Mouse (Mus musculus): ENCODE data around the gene Ceacam19.

The Ceacam19 gene

DNA sequence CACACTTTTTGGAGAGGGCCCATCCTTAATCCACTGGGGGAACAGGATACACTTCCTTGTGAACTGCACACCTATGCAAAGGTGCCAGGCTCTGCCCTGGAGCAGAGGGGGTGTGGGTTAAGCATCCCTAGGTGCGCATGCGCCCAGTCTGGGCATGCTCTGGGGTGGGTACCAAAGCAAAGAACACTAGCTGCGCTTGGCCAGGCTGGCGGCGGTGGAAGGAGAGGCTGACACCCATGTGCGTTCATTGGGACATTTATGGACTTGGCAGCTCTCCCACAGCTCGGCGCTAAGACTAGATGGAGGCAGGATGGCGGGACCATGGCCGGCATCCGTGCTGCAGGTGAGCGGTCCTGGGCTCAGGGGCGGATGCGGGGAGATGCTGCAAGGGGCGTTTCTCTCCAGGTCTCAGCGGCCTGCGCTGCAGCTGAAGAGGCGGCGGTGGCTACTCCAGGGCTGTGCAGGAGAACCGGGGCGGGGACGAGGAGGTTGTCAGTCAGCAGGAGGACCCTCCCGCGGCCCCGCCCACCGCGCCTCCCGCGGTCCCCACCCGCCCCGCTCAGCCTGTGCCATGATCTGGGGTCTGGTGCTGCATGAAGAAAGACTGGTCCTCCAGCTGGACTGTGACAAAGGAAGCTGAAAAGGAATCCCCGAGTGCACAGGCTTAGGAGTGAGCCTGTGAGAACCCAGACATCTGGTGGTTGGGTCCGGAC is 35.8 kb downstream of the Ceacam19 start, which contains the start of gene Gm19345:
Gene Gm19345, plus strand, starts transcription at position 146 of the 713 bp plus-strand sequence.
- in situ Hi-C loops (cut with MboI; ENCODE audit: low pct_unique_long_range_greater_than_20kb in 1 of 2, low sequenced_read_pairs in 2 of 2, unreplicated experiment in 1 of 2) = no loop called here

DNA sequence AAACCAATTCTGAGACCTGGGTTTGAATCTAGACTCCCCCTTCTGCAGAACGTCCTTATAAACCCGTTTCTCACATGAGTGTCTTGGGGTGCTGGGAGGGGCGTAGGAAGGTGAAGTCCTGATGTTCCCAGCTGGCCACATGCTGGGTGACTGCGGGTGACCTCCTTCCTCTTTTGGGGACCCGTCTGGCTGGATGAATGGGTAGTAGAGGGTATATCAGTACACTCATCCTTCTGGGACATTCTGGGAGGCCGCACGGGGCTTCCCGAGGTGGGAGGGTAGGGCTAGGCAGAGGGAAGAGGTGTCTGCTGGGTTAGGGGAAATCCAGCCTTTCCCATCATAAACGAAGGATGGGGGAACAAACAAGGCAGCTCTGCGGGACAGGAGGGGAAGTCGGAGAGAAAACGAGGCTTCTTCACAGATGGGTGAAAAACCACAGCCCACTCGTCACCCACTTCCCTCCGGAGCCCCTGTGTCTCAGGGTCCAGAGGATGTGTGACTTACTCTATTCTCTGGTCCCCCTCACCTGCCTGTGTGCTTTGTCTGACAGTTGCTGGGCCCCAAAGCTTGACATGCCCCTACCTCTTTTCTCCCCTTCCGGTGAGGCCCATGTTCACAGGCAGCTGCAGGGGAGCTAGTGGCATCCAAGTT is 43.1 kb downstream of the Ceacam19 start:
- in situ Hi-C loops (cut with MboI; ENCODE audit: low pct_unique_long_range_greater_than_20kb in 1 of 2, low sequenced_read_pairs in 2 of 2, unreplicated experiment in 1 of 2) = loop anchor here (5.0 kb wide), 2 partner anchors 37 to 42 kb away; no protein-coding TSS in a partner anchor

GRCm38 (mm10) chr7:19843561-19843960 is 44.2 kb downstream of the Ceacam19 start:
- in situ Hi-C loops (cut with MboI; ENCODE audit: low pct_unique_long_range_greater_than_20kb in 1 of 2, low sequenced_read_pairs in 2 of 2, unreplicated experiment in 1 of 2) = loop anchor here (5.0 kb wide), 2 partner anchors 36 to 41 kb away; no protein-coding TSS in a partner anchor

DNA sequence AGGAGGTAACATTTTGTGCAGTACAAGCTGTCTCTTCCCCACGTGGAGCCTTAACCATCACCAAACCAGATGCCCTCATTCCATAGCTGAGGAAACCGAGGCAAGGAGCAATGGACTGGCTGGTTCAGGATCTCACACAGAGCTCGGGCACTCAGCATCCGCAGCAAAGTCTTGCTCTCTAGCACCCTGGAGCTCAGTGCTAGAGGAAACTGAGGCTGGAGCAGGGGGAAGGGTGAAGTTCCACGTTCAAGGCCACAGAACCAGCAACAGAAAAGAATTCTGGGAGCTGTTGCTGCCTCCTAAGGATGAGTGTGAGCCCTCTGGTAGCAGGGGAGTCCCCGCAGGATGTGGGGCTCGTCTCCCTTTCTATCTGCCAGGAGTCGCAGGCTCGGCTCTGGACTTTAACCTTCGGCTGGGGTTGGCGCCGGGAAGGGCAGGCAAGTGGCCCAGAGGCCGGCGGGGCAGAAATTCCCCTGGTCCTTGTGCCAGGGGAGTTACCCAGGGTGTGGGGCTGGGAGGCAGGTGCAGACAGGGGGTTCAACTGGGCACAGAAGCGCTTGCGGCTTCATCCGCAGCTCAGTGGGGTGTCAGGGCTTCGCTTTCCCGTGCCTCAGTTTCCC is 44.8 kb downstream of the Ceacam19 start:
- in situ Hi-C loops (cut with MboI; ENCODE audit: low pct_unique_long_range_greater_than_20kb in 1 of 2, low sequenced_read_pairs in 2 of 2, unreplicated experiment in 1 of 2) = loop anchor here (5.0 kb wide), 2 partner anchors 36 to 41 kb away; no protein-coding TSS in a partner anchor

- in situ Hi-C loops (cut with MboI; ENCODE audit: low pct_unique_long_range_greater_than_20kb in 1 of 2, low sequenced_read_pairs in 2 of 2, unreplicated experiment in 1 of 2) = loop anchor here (5.0 kb wide), 2 partner anchors 35 to 40 kb away; no protein-coding TSS in a partner anchor
Observed at GRCm38 (mm10) chr7:19841686-19842413, 45.9 kb downstream of the Ceacam19 start.

DNA sequence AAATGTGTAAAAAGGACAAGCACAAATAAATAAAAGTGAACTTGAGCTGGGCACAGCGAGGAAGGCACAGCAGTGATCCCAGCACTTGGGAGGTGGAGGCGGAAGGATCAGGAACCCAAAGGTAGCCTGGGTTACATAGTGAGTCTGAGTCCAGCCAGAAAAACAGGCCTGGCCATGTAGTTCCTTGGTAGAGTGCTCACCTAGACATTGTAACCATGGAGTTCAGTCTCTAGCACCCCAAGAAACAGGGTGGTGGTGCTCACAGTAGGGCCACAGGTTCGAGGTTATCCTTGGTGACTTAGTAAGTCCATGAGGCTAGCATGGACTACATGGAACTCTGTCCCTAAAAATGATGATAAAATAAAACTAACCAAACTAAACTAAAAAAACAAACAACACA is 46.8 kb downstream of the Ceacam19 start:
- in situ Hi-C loops (cut with MboI; ENCODE audit: low pct_unique_long_range_greater_than_20kb in 1 of 2, low sequenced_read_pairs in 2 of 2, unreplicated experiment in 1 of 2) = loop anchor here (5.0 kb wide), 2 partner anchors 34 to 39 kb away; no protein-coding TSS in a partner anchor

DNA sequence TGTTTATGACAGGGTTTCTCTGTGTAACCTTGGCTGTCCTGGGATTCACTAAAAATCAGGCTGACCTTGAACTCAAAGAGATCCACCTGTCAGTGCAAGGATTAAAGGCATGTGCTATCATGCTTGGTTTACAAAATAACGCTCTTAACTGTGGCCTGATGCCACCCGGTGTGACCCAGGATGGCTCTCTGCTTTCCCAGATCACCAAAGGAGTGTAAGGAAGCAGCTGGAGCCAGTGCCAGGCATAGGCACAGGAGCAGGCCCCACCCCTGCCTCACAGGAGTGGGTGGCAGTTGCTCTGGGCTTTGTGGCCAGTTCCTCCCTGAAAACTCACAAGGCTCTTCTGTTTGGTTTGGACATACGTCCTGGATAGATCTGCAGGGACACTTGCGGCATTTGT is 47.4 kb downstream of the Ceacam19 start:
- in situ Hi-C loops (cut with MboI; ENCODE audit: low pct_unique_long_range_greater_than_20kb in 1 of 2, low sequenced_read_pairs in 2 of 2, unreplicated experiment in 1 of 2) = loop anchor here (5.0 kb wide), 2 partner anchors 33 to 38 kb away; no protein-coding TSS in a partner anchor

DNA sequence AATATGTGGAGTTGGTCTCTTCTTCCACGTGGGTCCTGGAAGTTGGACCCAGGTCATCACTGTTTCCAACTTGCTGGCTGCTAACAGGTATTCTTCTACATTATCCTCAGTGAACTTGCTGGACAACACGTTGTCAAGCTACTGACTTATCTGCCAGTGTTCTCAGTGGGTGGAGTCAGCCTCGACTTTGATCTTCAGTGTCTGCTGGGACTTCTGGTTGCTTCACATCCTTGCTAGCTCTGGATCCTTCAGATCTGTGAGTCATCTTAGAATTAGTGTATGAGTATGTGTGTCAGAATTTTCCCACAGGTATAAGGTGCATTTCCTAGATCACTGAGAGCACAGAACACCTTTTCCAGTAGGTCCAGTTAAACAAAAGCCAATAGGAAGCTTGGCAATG is 50.9 kb downstream of the Ceacam19 start:
- in situ Hi-C loops (cut with MboI; ENCODE audit: low pct_unique_long_range_greater_than_20kb in 1 of 2, low sequenced_read_pairs in 2 of 2, unreplicated experiment in 1 of 2) = no loop called here

DNA sequence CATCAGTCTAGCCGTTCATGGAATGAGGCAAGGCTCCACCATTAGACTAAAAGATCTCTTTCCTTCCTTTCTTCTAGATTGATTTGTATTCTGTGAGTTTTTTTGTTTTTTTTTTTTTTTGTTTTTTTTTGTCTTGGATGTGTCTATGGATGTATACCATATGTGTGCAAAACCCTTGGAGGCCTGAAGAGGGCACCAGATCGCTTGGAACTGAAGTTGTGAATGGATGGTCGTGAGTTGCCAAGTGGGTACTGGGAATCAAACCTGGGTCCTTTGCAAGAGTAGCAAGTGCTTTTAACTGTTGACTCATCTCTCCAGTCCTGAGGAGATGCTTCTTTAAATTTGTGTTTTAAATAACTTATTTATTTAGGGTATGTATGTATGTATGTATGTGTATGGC is 53.7 kb downstream of the Ceacam19 start:
- in situ Hi-C loops (cut with MboI; ENCODE audit: low pct_unique_long_range_greater_than_20kb in 1 of 2, low sequenced_read_pairs in 2 of 2, unreplicated experiment in 1 of 2) = no loop called here

DNA sequence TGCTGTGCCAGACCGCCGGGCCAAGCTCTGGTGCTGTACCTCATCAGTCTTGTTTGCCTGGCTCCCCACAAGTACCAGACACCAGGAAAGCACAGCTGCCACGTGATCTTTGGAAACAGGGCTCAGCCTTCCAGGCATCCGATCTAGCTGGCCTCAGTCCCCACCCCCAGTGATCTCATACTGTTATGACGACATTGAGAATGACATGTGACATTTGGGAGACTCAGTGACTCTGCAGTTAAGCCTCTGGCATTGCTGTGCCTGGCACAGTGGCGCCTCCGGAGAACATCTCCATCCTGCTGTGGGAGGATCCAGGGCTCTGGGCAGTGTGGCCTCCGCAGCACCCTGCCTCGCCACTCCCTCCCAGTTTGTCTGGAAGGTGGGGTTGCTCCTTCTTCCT is 55.9 kb downstream of the Ceacam19 start:
- in situ Hi-C loops (cut with MboI; ENCODE audit: low pct_unique_long_range_greater_than_20kb in 1 of 2, low sequenced_read_pairs in 2 of 2, unreplicated experiment in 1 of 2) = no loop called here

- in situ Hi-C loops (cut with MboI; ENCODE audit: low pct_unique_long_range_greater_than_20kb in 1 of 2, low sequenced_read_pairs in 2 of 2, unreplicated experiment in 1 of 2) = no loop called here
Observed at GRCm38 (mm10) chr7:19830682-19831156, 57.0 kb downstream of the Ceacam19 start.

DNA sequence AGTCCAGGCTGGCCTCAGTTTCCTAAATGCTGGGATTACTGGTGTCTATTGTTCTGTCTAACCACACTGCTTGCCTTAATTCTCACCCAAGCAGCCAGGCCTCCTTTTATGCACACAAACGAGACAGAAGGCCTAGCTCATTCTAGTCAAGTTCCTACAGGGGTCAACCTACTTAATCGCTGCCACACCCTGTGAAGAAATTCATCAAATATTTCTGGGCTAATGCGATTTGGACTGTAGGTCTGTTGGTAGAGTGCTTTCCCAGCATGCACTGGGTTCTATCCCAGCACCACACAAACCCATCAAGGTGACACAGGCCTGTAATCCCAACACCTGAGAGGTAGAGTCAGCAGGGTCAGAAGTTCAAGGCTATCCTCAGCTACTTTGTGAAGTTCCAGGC is 58.1 kb downstream of the Ceacam19 start:
- in situ Hi-C loops (cut with MboI; ENCODE audit: low pct_unique_long_range_greater_than_20kb in 1 of 2, low sequenced_read_pairs in 2 of 2, unreplicated experiment in 1 of 2) = no loop called here

DNA sequence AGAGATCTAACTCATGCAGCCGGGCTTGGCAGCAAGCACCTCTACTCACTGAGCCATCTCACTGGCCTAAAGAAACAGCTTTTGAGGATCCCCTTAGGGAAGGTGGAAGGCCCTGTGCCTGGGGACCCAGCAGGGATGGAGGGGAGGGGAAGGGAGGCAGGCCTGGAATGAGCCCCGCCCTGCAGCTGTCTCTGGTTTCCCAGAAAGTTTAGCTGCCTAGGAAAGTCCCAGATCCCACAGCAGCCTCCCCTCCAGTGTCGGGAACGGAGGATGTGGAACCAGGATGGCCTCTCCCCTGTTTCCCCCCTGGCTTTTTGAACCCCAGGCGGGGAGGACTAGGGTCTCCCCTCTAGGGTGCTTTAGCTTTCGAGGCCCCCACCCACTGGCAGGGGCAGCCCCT is 61.0 kb downstream of the Ceacam19 start:
- in situ Hi-C loops (cut with MboI; ENCODE audit: low pct_unique_long_range_greater_than_20kb in 1 of 2, low sequenced_read_pairs in 2 of 2, unreplicated experiment in 1 of 2) = no loop called here

All from mouse embryonic stem cell (cell line).